Mouse (Mus musculus): ENCODE data around the gene Ryr1.

Gene Ryr1

DNA sequence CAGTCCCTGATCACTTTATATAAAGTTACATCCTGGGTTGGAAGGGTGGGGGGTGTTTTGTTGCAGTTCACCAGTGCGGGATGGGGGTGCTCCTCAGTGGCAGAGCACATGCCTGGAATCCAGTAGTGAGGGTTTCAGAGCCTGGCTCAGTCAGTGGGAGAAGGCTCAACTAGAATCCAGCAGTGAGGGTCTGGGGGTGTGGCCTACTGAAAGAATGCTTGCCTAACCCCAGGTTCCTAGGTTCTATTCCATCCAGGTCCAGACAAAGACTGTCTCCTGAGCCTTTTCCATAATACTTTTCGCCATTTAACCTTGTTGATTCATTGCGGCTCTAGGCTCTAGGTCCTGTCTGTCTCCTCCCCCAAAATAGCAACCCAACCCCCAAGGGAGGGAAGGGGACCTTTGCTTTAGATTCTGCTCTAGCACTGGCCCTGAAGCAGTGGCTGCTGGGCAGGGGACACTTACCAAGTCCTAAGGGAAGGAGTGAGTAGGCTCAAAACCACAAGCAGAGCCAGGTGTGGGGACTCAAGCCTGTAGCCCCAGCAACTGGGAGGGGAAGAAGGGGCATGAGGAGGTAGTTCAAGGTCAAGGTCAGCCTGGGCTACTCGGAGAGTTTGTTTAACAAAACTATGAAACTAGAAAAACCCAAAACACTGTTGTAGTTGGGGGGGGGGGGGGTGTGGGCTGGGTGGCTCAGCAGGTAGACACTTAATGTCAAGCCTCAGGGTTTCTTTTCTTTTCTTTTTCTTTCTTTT lies 158.1 kb downstream of the Ryr1 start:
- in situ Hi-C loops (cut with MboI; ENCODE audit: low sequenced_read_pairs): no loop called here

- in situ Hi-C loops (cut with MboI; ENCODE audit: low sequenced_read_pairs): no loop called here
These were observed 158.8 kb downstream of the Ryr1 start for GRCm38 (mm10) chr7:28966181-28966580.

DNA sequence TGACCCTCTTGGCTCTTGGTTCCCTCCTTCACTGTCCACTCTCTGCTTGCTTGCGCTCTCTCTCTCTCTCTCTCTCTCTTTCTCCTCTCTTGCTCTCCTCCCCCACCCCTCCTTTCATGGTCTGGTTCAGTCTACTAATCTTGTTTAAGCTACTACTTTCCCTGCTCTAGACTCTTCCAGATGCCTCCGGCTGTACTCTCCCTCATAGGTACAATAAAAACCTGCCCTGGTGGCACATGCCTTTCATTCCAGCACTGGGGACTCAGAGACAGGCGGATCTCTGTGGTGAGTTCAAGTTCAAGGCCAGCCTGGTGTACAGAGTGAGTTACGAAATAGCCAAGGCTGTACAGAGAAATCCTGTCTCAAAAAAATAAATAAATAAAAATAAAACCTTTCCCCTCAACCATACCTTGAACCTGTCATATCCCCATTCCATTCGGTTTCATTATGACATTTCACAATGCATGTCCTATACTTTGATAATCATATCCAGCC lies 159.6 kb downstream of the Ryr1 start:
- in situ Hi-C loops (cut with MboI; ENCODE audit: low sequenced_read_pairs): no loop called here

DNA sequence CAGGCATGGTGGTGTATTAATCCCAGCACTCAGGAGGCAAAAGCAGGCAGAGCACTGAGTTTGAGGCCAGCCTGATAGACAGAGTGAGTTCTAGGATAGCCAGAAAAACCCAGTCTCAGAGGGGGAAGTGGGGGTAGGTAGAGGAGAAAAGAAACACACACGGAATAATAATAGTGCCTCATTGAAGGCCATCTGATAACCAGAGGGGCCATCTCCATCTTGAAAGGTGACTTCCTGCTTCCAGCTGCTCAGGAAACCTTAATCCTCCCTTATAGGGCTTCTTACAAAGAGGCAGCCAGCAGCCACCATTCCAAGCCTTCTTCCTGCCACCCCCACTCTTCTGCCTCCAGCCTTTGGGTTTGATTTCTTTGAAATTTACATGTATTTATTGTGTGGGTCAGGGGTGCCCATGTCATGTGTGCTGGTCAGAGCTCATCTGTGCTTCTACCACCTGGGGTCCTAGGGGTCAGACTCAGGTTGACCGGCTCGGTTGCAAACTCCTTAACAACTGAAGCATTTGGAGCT lies 161.5 kb downstream of the Ryr1 start:
- in situ Hi-C loops (cut with MboI; ENCODE audit: low sequenced_read_pairs): no loop called here

DNA sequence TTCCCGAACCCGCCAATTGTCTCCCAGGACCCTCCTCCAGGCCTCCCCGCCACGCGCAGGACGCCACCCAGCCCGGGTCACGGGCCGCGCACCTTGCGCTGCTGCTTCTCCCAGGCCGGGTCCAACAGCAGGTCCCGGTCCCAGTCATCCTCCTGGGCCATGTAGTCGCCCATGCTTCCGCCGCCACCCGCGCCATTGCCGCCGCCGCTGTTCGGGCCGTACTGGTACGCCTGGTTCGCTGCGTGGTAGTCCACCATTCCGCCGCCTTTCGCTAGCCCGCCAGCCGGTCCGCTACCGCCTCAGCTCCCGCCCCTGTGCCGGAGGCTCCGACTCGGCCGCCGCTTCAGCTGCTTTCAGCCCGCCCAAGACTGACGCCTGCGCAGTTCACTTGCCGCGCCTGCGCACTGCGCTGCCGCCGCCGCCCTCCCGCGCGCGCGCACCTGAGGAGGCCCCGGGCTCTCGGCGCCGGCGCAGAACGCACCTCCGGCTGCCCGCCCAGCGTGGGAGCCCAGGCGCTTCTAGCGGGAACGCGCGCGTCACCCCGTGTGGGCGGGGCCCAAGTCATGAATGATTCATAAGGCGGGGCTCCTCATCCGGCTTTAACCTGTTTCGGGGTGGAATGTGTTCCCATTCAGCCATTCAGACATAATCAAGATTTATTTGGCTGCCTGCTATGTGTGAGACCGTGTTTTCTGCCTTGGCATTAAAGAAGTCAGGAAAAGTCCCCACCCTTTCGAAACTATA lies 162.9 kb downstream of the Ryr1 start, which contains the start of gene Actn4:
TSS of gene Actn4 (minus strand) at position 414 of the 744 bp plus-strand sequence.
- in situ Hi-C loops (cut with MboI; ENCODE audit: low sequenced_read_pairs): no loop called here

DNA sequence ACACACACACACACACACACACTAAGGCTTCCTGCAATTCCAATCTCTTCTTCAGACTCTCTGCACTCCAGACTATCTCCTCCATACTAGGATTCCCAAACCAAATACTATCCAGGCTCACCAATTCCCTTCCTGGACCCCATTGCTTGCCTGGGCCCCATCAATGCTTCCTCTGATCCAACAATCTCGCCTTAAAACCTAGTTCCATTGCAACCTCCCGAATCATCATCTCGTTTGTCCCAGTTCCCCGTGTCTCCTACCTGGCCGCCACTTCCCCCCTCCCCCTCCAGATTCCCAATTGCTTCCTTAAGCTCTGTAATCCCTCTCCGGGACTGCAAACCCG lies 163.4 kb downstream of the Ryr1 start:
- in situ Hi-C loops (cut with MboI; ENCODE audit: low sequenced_read_pairs): no loop called here

DNA sequence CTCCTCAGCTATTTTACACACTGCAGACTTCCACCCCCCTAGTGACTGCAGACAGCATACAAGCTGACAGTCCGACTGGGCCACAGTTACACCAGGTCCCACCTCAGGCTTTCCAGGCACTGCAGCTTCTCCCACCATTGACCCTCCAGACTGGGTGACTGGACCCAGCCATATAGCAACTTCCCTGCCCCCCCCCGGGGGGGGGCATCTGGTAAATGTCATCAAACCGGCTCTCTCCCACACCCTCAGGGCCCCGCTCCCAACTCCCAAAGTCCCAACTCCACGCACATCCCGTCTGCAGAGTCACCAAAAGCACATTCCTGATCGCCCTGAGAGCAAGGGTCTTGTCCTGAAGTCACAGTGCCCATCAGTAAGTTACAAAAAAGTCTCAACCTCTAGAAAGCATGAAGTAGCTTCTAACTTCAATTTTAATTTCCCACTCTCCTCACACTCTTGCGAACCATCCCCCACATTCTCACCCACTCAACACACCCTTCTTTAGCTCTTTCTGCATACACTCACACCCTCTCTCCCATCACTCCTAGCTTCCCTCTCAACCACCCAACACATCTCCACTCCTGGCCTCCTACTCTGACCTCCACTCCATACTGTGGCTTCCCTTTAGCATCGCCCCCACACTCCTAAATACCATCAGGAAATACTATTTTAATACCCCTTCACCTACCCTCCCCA lies 164.5 kb downstream of the Ryr1 start:
- in situ Hi-C loops (cut with MboI; ENCODE audit: low sequenced_read_pairs): no loop called here

DNA sequence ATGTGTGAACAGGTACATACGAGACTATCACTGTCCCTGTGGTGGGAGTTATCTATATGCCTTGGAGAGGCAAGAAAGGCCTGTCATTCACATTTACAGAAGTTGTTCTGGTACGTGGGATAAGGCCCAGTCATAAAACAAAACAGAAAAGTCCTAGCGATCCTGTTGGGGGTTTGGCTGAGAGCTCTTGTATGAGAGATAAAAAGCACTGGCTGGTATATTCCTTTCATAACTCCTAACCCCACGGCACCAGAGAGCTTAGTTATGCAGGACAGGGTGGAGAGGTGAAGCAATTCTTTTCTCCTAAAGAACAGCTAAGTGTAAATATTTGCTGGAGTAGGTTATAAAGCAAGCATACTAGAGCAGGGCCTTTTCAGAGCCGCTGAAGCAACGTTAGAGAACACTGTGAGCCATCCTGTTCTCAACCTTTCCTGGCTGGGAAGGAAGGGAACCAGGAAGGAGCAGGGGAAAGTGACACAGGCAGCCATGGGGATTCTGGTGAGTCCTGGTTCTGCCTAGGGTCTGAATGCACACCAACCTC lies 165.4 kb downstream of the Ryr1 start:
- in situ Hi-C loops (cut with MboI; ENCODE audit: low sequenced_read_pairs): no loop called here

GRCm38 (mm10) chr7:28958770-28959169 lies 166.2 kb downstream of the Ryr1 start:
- in situ Hi-C loops (cut with MboI; ENCODE audit: low sequenced_read_pairs): no loop called here

DNA sequence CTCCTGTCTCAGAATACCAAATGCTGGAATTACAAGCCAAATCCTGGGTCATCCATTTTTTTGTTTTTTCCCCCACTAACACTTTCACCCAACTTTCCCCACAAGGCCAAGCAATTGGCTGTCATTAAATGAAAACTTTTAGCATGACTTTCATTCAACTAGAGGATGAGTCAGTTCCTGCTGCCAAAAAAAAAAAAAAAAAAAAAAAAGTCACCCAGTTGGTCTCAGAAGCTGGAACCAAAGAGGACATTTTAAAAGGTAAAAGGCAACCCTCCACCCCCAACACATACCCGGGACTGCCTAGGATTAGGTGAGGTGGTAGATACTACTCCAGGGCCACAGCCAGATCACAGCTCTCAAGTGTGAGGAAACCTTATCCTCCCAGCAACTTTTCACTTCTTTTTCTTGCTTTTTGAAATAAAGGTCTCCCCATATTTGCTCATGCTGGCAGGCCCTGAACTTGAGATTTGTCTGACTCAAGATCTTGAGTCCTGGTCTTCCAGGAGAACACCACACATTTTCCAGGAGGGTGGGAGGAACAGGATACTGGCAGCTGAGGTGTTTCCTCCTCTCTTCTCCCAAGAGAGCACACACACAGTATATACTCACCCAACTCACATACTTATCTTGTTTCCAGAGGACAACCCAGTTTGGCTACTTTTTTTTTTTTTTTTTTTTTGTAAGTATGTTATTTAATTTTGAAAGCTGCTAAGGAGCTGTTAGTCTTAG lies 166.8 kb downstream of the Ryr1 start:
- in situ Hi-C loops (cut with MboI; ENCODE audit: low sequenced_read_pairs): no loop called here

DNA sequence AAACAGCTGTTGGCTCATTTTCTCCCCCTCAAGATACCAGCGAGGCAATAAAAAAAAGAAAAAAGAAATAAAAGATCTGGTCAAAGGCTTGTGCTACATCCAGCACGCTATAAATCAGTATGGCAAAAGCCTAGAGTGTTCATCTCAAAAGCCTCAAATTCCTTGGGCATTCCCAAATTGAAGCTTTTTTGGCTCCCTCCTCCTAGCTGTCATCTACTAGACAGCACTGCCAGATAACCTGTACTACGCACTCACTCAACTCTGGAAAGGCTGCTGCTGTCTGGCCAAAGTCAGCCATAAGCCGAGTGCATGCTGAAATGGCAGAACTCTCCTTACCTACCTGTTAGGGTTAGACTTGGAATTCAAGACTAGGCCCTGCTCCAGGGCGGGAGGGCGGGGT lies 167.7 kb downstream of the Ryr1 start:
- in situ Hi-C loops (cut with MboI; ENCODE audit: low sequenced_read_pairs): no loop called here

DNA sequence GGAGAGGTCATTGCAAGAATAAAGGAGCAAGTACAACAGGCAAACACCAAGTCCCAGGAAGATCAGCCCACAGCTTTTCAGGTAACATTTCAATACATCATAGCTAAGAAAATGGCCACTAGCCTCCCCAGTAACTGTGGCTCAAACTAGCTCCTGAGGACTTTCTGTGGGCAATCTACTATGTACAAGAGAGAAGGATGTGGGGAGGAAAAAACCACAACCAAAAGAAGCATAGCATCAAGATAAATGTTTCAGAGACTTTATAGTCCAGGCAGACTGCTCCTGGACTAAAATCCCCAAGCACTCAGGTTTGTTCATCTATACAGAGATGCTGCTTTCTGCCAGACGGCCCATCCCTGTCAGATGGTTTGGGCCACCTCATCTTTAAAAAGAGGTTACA lies 168.7 kb downstream of the Ryr1 start:
- in situ Hi-C loops (cut with MboI; ENCODE audit: low sequenced_read_pairs): no loop called here

DNA sequence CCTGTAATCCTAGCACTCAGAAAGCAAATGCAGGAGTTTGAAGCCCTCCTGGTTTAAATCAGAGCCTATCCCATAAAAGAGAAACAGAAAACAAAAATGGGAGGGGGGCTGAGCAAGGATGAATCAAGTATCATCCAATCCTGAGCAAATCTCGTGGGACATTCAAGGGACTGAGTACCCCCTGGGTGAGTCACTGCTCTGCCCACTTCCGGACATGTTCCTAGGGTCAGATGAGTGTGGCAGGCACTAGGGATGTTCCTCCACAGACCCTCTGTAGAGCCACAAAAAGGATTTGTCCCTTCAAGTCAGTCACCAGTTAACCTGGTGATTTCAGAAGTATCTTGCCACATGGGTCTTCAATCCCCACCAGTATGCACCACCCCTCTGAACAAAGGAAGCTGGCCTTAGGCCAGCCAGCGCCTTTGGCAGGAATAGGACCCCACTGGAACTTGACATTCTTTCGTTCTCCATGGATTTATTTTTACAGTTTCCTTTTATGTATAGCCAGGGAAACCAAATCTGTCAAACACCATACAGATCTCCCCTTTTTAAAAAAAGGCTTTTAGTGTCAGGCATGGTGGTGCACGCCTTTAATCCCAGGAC lies 169.6 kb downstream of the Ryr1 start:
- in situ Hi-C loops (cut with MboI; ENCODE audit: low sequenced_read_pairs): no loop called here

DNA sequence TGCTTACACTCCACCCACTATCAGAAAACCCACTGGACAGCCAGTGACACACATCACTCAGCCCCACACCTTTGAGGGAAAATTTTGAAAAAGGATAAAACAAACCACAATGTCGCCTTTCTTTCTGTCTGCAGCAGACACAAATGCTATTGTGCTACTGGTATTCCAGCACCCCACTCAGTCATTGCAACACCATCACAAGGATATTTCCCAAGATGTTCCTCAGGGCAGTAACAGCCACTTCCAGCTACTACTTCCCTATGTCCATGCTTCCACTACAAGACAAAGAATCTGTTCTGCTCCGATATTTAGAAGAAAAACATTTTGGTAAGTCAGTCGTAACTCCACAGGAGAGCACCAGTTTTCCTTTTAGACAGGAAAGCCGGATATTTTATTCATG lies 170.2 kb downstream of the Ryr1 start:
- in situ Hi-C loops (cut with MboI; ENCODE audit: low sequenced_read_pairs): no loop called here

DNA sequence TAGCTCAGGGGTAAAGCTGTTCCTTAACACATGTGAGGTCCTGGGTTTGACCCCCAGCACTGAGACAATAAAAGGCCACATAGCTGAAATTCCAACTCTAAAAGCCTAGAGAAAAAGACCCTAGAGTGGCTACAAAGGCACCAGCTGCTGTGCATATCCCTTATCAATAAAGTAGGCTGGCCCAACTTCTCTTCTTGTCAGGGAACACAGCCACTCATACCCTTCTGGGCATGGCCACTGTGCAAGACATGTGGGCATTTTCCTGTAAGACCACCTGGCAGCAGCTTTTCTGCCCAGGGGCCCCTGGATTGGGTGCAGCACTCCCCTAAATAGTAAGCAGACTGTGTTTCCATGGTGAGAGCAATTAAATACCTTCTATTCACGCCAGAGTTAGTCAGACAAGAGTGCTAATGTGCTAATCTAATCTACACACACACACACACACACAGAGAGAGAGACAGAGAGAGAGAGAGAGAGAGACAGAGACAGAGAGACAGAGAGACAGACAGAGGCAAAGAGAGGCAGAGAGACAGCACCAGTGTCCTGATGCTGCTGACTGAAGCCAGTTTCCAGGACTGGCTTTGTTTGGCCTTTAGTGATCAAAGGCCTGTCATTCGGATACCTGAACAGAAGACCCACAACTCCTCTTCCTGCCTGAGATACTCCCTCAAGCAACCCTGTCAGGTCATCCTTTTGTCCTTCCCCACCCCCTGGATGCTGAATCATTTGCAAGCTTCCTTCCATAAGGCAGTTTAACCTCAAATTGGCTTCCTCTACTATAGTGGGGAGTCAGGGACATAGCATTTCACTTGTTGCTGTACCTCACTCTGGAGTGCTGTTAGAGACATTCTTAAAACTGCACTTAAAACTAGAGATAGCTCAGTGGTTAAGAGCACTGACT lies 171.3 kb downstream of the Ryr1 start:
- in situ Hi-C loops (cut with MboI; ENCODE audit: low sequenced_read_pairs): no loop called here

Data from CH12F3 (cell line).